Mouse (Mus musculus): Measurements from ENCODE around the gene Vsig10.
"Not testable (repeated sequence)": the region's sequence is repeated elsewhere in the genome, so short reads cannot be mapped to it uniquely, and the experiment has no call there.

Gene Vsig10

DNA sequence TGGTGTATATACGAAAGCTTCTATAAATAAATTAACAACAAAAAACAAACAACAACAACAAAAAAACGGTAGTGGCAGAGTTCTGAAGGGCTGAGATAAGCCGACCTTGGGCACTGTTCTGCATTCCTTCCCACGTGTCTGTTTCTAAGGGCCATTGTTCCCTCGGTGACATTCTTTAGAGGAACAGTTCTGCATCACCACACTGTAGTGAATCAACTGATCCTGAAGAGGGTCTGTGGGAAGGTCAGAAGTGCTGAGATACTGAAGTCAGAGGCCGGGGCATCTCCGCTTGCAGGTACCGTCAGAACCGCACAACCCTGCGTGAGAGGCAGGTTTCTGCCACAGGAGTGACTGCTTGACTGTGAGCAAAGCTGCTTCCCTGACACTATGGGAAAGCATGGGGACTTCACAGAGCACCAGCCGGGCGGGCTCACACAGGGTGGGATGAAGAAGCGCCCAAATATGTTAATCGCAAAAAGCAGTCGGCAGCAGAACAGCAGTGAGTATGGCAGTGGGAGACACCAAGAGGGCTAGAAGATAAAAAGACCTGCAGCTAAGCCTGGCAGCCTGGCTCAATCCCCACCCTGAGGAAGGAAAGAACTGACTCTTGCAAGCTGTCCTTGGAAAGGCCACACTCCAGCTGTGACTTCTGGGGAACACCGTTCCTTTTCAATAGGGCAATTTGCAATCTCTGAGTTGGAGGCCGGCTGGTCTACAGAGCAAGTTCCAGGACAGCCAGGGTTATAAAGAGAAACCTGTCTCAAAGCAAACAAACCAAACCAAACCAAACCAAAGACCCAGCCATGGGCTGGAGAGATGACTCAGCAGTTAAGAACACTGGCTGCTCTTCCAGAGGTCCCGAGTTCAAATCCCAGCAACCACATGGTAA lies 14.9 kb upstream of the Vsig10 start:
- DNase-seq, result no peak

DNA sequence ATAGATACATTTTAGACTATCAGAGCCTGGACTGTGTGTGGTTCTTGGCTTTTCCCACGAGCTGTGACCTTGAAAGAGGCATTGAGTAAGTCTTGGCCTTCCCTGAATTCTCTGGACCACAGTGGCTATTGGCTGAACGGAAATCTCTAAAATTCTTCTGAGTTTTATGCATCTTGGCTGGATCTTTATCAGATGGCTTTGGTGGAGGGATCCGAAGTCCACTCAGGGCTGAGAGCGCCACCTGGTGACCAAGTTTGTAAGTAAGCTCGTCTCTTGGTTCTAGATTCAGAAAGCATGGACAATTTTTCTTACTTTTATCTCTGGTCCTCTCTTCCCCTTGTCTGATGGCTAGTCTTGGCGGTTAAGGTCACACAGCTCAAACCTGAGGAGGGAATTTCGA lies 13.9 kb upstream of the Vsig10 start:
- peak; percentile 72 for DNase-seq

GRCm38 (mm10) chr5:117305754-117306153 lies 13.1 kb upstream of the Vsig10 start:
- no peak for DNase-seq

- no peak for DNase-seq
Measured at GRCm38 (mm10) chr5:117306826-117307225, 12.1 kb upstream of the Vsig10 start.

GRCm38 (mm10) chr5:117307699-117308098 lies 11.2 kb upstream of the Vsig10 start:
- DNase-seq, result peak; percentile 48

GRCm38 (mm10) chr5:117313420-117313819 lies 5.5 kb upstream of the Vsig10 start:
- no peak for DNase-seq

DNA sequence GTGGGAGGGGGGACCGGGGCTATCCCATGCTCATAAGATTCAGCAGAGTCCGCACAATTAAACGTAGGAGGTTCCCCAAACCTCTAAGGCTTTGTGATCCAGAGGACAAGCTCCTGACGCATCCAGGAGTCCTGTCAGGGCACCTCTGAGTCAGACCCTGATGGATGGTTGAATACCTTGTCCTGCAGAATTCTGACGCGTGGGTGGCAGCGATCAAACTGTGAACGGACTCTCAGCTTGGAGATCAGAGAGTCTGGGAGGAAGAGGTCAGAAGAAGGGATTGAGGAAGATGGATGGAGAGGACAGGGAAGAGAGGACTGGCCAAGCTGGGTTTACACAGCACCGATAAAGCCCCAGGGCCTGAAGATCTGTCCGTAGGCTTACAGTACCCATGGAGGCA lies 5.0 kb upstream of the Vsig10 start:
- no peak for DNase-seq

- DNase-seq, result no peak
Measured at GRCm38 (mm10) chr5:117314587-117315428, 4.1 kb upstream of the Vsig10 start.

DNA sequence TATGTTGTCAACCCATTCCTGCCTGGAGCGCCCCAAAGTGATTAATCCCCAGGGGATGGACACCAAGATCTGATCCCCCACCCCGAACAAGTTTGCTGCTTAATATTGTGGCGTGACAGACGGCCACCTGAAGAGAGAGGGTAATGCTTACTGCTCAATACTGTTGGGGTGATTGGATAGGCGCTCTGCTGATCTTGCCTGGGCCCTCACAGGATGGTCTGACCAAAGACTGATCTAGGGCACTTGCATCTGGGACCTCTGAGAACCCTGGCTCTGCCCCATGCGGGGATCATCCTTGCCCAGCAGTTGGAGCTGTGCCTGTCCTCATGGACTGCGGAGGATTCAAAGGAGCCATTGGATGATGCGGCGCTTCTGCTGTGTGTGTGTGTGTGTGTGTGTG lies 4.9 kb downstream of the Vsig10 start:
- DNase-seq, result no peak

DNA sequence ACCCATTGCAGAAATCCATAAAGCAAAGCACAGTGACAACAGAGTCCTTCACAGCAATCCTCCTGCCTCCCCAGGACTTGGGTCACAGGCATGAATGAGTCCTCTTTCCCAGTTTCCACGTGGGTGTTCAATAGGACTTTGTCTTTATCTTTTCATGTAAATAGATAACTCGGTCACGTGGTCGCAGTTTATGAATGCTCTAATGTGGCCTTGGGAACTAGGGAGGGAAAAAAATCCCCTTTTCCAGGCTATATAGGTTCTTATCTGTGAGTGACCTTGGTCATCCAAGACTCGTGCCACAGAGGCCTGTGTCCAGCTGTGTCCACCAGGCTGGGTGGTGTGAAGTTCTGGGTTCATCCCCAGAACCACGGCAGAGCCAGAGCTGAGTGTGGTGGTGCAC lies 7.5 kb downstream of the Vsig10 start:
- DNase-seq, result no peak

- no peak for DNase-seq
Measured at GRCm38 (mm10) chr5:117330457-117330856, 11.6 kb downstream of the Vsig10 start.

DNA sequence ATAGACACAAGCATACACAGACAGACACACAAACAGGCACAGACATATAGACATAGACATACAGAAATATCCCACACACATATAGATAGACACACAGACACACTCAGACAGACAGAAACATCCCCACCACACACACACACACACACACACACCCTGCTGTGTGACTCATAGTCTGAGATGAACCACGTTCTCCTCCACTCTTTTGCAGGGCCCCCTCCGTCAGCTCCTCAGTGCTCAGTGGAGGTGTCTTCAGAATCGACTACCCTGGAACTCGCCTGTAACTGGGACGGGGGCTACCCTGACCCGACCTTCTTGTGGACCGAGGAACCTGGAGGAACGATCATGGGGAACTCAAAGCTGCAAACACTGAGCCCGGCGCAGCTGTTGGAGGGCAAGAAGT lies 19.1 kb downstream of the Vsig10 start:
- no peak for DNase-seq

- no peak for DNase-seq
Measured at GRCm38 (mm10) chr5:117338503-117338902, 19.6 kb downstream of the Vsig10 start.

DNA sequence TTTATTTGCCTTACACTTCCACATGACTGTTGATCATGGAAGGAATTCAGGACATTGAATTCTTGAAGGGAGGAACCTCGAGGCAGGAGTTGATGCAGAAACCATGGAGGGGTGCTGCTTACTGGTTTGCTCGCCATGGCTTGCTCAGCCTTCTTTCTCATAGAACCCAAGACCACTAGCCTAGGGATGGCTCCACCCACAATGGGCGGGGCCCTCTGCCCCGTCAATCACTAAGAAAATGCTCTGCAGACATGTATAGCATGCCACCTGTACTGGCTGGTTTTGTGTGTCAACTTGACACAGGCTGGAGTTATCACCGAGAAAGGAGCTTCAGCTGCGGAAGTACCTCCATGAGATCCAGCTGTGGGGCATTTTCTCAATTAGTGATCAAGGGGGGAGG lies 21.2 kb downstream of the Vsig10 start:
- no peak for DNase-seq

- no peak for DNase-seq
Measured at GRCm38 (mm10) chr5:117341896-117342295, 23.0 kb downstream of the Vsig10 start.

- DNase-seq, result not testable (repeated sequence)
Measured at GRCm38 (mm10) chr5:117344496-117344895, 25.6 kb downstream of the Vsig10 start.

- DNase-seq, result no peak
Measured at GRCm38 (mm10) chr5:117345432-117345976, 26.6 kb downstream of the Vsig10 start.

DNA sequence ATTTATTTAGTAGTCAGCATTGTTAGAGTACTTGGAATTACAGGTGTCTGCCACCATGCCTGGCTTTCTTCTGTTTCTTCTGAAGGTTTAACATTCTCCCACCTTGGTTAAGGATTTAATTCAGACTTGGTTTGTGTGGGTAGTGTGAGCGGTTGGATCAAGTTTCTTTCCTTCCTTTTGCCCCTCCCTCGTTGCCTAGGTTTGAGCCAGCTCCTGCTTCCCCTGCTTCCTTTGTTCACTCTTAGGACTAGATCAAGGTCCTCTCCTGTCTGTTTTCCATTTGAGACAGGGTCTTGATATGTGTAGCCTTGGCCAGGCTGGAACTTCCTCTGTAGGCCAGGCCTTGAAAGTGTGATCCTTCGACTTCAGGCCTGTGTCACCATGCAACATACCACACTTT lies 27.4 kb downstream of the Vsig10 start:
- no peak for DNase-seq

DNA sequence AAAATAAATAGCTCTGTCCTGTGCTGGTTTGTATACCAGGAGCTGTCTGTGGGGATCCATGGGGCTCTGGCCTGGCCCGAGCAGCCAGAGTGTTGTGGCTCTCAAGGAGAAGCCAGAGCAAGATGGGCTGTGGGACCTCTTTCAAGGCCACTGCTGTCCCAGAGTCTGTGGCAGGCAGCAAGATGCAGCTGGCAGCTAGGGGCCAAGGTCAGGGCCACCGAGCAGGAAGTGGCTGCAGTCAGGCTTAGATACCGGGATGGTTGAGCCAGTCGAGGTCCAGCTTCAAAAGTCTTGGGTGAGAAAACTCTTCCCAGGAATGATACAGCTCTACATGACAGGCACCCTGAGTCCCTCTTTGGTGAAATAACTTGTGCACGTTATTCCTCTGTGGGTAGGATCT lies 28.1 kb downstream of the Vsig10 start:
- DNase-seq, result no peak

DNA sequence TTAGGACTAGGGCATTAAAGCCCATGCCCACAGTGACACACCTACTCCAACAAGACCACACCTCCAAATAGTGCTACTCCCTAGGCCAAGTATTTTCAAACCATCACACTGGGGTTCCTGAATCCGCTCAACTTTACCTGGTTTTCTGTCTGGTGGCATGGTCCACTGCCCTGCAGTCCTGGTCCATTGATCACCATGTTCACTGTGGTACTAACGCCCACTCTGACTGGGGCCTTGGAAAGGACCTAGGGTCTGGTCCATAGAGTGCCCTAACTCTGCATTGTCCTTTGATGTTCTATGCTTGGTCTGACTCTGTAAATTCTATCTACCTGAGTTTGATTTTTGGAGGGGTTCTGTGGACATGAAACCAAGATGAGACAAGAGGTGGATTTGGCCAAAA lies 29.0 kb downstream of the Vsig10 start:
- no peak for DNase-seq

GRCm38 (mm10) chr5:117348279-117348678 lies 29.4 kb downstream of the Vsig10 start:
- peak; percentile 50 for DNase-seq

DNA sequence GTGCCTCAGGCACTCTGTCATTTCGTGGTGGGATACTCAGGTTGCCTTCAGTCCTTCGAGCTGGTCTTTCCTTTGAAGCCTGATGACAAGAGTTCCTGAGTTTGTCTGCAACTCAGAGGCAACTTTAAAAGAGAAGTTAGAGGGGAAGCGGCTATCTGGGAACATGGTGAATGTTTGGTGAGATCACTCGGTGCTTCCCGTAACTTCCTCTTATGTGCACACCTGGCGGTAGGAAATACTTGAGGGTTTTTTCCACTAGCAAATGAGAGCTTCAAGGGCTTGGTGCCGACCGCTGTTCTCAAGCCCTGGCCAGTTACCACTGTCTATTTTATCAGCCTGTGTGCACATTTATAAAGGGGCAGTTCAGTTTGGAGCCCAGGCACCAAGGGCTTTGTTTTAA lies 35.2 kb downstream of the Vsig10 start:
- DNase-seq, result no peak

DNA sequence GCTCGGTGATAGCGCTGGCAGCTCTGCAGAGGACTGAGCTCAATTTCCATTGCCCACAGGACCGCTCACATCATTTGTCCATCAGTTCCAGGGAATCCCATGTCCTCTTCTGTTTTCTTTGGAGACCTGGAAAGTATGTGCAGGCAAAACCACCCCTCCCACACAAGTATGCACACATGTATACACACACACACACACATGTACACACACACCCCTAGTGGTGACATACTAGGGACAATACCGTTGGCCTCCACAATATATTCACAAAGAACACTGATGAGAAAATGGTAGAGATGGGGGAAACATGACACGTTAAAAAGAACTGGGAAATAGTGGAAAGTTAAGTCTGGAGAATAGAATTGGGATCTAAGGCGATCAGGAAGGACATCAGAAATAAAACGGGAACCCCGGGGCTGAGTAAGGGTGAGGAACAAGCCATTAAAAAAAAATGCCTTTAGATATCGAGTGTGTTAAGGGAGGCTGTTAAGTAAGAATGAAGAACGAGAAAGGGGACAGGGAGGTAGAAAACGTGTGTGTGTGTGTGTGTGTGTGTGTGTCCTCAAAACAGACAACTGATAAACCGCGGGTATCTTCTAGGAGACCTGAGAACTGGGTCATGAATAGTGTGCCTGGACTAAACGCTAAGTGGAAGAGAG lies 36.9 kb downstream of the Vsig10 start:
- no peak for DNase-seq
